8 mouse cellular contexts compared by ENCODE assay signal in the genomic region with DNA sequence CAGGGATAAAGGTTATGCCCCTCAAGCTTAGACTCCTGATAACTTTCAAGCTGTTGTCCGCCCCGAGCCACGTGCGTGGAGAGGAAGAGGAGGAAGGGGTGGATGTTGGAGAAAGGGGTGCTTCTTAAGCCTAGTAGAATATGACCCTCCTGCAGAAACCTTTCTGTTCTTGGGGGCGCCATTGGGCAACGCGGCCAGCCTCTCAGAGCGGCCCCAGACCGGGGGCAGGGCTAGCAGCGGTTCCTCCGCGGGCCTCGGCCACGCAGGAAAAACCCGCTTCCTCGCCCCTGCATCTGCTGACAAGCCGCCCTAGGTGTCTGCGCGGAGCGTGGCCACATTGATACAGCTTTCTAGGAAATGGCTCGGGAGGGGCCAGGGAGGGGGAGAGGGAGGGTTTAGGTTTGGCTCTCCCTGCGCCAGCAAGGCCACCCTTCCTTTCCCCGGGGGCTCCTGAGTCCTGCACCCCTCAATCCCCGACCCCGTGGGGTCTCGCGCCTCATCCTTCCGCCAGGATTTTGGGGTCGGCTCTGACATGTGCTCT. TPM values are rescaled to one million over a fixed set of nuclear protein-coding genes. Genes with fewer than 3 reads are reported as not detected.
DNase-seq lines count a peak whose midpoint lies in the region; ATAC-seq and TF ChIP-seq lines count a peak whose summit lies in the region.

No protein-coding gene starts in this region.

- peak; percentile 25; the same call in 1 of the 2 replicates for TF ChIP-seq CTCF in kidney, postnatal 0 days (IDR thresholded peaks at IDR 0.05; ENCODE audit: low read depth)

- peak overlapping the region; percentile 80 for H3K9ac ChIP-seq in heart, embryonic 13.5 days
- H3K9ac ChIP-seq in kidney, postnatal 0 days (ENCODE audit: low read depth, low read length) = peak overlapping the region; percentile 25

- H3K27me3 ChIP-seq in heart, embryonic 13.5 days (replicated peaks) = no peaks in the 10 kb centered on the region; the same call in 1 of the 2 replicates
- no peaks in the 10 kb centered on the region for H3K27me3 ChIP-seq in kidney, postnatal 0 days (ENCODE audit: insufficient read depth, low read length)

- peaks cover 52% of the 10 kb centered on the region for H3K4me1 ChIP-seq in heart, embryonic 13.5 days
- H3K4me1 ChIP-seq in kidney, postnatal 0 days (replicated peaks; ENCODE audit: insufficient read depth, low read length) = peaks cover 18% of the 10 kb centered on the region

- H3K27ac ChIP-seq in heart, embryonic 13.5 days (replicated peaks) = peak overlapping the region; percentile 87
- H3K27ac ChIP-seq in kidney, postnatal 0 days = peak overlapping the region; percentile 90

- H3K9me3 ChIP-seq in heart, embryonic 13.5 days = no peaks in the 10 kb centered on the region
- H3K9me3 ChIP-seq in kidney, postnatal 0 days (replicated peaks; ENCODE audit: low read length) = no peaks in the 10 kb centered on the region

- H3K36me3 ChIP-seq in heart, embryonic 13.5 days = peaks cover 14% of the 10 kb centered on the region
- H3K36me3 ChIP-seq in kidney, postnatal 0 days (ENCODE audit: insufficient read depth, low read length) = no peaks in the 10 kb centered on the region

- H3K4me2 ChIP-seq in heart, embryonic 13.5 days = peak overlapping the region; percentile 87
- H3K4me2 ChIP-seq in kidney, postnatal 0 days (ENCODE audit: low read length) = peak overlapping the region; percentile 91

- peak; percentile 17 for ATAC-seq in common myeloid progenitor, adult 5-6 weeks (replicated peaks; ENCODE audit: low read depth, poor library complexity, severe bottlenecking)
- no peak for ATAC-seq in heart, embryonic 13.5 days (ENCODE audit: extremely low read depth, insufficient number of reproducible peaks, low FRiP score, low TSS enrichment)
- ATAC-seq in kidney, postnatal 0 days (replicated peaks; ENCODE audit: low FRiP score, low read depth) = 0 out of 2 replicates have a peak, but pooled peaks have one; percentile 0
- ATAC-seq in megakaryocyte, adult 5-6 weeks (ENCODE audit: poor library complexity, severe bottlenecking) = peak; percentile 20
- no peak for ATAC-seq in cerebellum, adult (ENCODE audit: insufficient number of reproducible peaks, low FRiP score, low TSS enrichment)

- peak overlapping the region; percentile 92 for H3K4me3 ChIP-seq in heart, embryonic 13.5 days
- H3K4me3 ChIP-seq in kidney, postnatal 0 days (replicated peaks; ENCODE audit: low read depth, low read length) = peak overlapping the region; percentile 80

- peak; percentile 15 for DNase-seq in kidney, adult 11 months
- no peak for DNase-seq in kidney, adult 8-10 months
- peak; percentile 64 for DNase-seq in kidney, postnatal 0 days (ENCODE audit: low spot score)
- DNase-seq in right cerebral cortex, postnatal 25 days = peak; percentile 41

- WGBS in heart, embryonic 13.5 days = under 1% methylated on average over 29 of the region's 29 CpGs
- 0% methylated on average over 29 of the region's 29 CpGs for WGBS in kidney, postnatal 0 days

RNA-seq across cellular contexts. Expression of a gene that starts 0.4 kb away (rescaled TPM):
- total RNA-seq in common myeloid progenitor, adult 5-6 weeks (2017) = 60.9 and 79.1 TPM in 2 replicates
- polyA plus RNA-seq in heart, embryonic 13.5 days (2015; fragmentation: Nextera tagmentation; extraction: Ambion mirVana) = 583 and 638 TPM in 2 replicates
- polyA plus RNA-seq in kidney, postnatal 0 days (2015; fragmentation: Nextera tagmentation; extraction: Ambion mirVana) = 364 and 419 TPM in 2 replicates
- 7.9 and 19.1 TPM in 2 replicates for total RNA-seq in megakaryocyte, adult 5-6 weeks (2015)
- 3.6 and 5.4 TPM in 2 replicates for total RNA-seq in megakaryocyte, adult 5-6 weeks (2017)

RNA-seq across cellular contexts. Expression of a gene that starts 42.3 kb away (rescaled TPM):
- 4.1 and 4.8 TPM in 2 replicates for total RNA-seq in common myeloid progenitor, adult 5-6 weeks (2017)
- 7.6 and 8.1 TPM in 2 replicates for polyA plus RNA-seq in heart, embryonic 13.5 days (2015; fragmentation: Nextera tagmentation; extraction: Ambion mirVana)
- 2.6 and 2.8 TPM in 2 replicates for polyA plus RNA-seq in kidney, postnatal 0 days (2015; fragmentation: Nextera tagmentation; extraction: Ambion mirVana)
- 4.0 and 4.7 TPM in 2 replicates for total RNA-seq in megakaryocyte, adult 5-6 weeks (2015)
- 4.7 and 5.0 TPM in 2 replicates for total RNA-seq in megakaryocyte, adult 5-6 weeks (2017)

Comparison
In these comparisons a context has a peak if more than half of its experiments do, and no peak if none do; other contexts are left out.
1. DNase-seq: peak in kidney, adult 11 months (single experiment), kidney, postnatal 0 days (single experiment) and right cerebral cortex, postnatal 25 days (single experiment); none in kidney, adult 8-10 months (0 of 2).
2. ATAC-seq: peak in common myeloid progenitor, adult 5-6 weeks (single experiment), kidney, postnatal 0 days (single experiment) and megakaryocyte, adult 5-6 weeks (single experiment); none in heart, embryonic 13.5 days (single experiment) and cerebellum, adult (single experiment).